Mouse (Mus musculus): ENCODE measurements around the gene Gp1bb. TPM values are rescaled to one million over a fixed set of nuclear protein-coding genes. Genes with fewer than 3 reads are reported as not detected.

Gp1bb gene
- polyA plus RNA-seq, 1 experiment from 2014 or later = 9.7 TPM

- peak overlapping the region; percentile 50 for H3K9ac ChIP-seq (ENCODE audit: low read depth, low read length)
- H3K4me1 ChIP-seq (ENCODE audit: control insufficient read depth, insufficient read depth, low read depth, low read length) = peaks cover 34% of the 10 kb centered on the region
- no peaks in the 10 kb centered on the region for H3K36me3 ChIP-seq (ENCODE audit: control insufficient read depth, insufficient read depth, low read length)
These were observed 35.9 kb downstream of the Gp1bb start for GRCm38 (mm10) chr16:18586076-18586905.

GRCm38 (mm10) chr16:18585676-18586075 is 36.5 kb downstream of the Gp1bb start:
- peak overlapping the region; percentile 39 for H3K4me3 ChIP-seq (ENCODE audit: low read length)
- H3K27me3 ChIP-seq (replicated peaks; ENCODE audit: control insufficient read depth, insufficient read depth, low read length) = peaks cover 82% of the 10 kb centered on the region
- peaks cover 34% of the 10 kb centered on the region for H3K4me1 ChIP-seq (ENCODE audit: control insufficient read depth, insufficient read depth, low read depth, low read length)
- no peaks in the 10 kb centered on the region for H3K9me3 ChIP-seq (ENCODE audit: control insufficient read depth, low read length)
- no peak overlapping the region for H3K9ac ChIP-seq (ENCODE audit: low read depth, low read length)
- H3K4me2 ChIP-seq (ENCODE audit: low read length) = peak overlapping the region; percentile 14
- H3K27ac ChIP-seq (ENCODE audit: low read depth, low read length) = no peak overlapping the region
- H3K36me3 ChIP-seq (ENCODE audit: control insufficient read depth, insufficient read depth, low read length) = no peaks in the 10 kb centered on the region
- ATAC-seq = no peak
- 5% methylated on average over 10 of the region's 10 CpGs for WGBS

More at GRCm38 (mm10) chr16:18586076-18586905, 35.9 kb downstream of the Gp1bb start:
- Histone ChIP-seq H3K4me3 (ENCODE audit: low read length) (peak overlapping the region; percentile 39), H3K9me3 (ENCODE audit: control insufficient read depth, low read length) (no peaks in the 10 kb centered on the region), H3K27me3 (replicated peaks; ENCODE audit: control insufficient read depth, insufficient read depth, low read length) (peaks cover 82% of the 10 kb centered on the region), H3K4me2 (ENCODE audit: low read length) (peak overlapping the region; percentile 69), H3K27ac (ENCODE audit: low read depth, low read length) (no peak overlapping the region; the same call in 1 of the 2 replicates)
- ATAC-seq = no peak
- WGBS = 1% methylated on average over 78 of the region's 83 CpGs

DNA sequence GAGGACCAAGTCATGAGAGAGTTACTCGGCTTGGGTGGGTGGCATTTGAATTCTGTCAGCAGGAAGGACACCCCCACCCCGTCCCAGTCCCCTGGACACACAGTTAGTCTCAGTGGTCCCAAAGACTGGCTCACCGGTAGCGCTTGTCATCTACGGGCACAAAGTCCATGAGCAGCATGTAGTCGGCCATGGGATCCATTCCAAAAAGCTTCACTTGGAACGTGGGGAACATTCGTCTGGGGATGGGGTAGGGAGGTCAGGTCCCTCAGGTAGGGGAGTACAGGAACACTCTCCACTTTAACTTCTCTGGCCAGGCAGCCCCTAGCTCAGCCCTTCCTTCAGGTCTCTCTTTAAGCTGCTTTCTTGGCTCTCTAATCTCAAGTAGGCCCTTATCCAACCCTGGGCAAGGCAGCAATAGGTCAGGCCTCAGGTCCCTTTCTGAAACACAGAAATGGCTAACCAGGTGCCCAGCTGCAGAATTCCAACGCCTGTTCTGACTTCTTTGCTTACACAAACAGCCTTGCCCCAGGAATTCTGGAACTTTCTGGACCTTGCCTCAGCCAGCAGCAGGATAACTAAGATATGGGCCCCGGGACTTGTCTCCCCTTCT is 37.2 kb downstream of the Gp1bb start:
- WGBS = 20% methylated on average over 10 of the region's 10 CpGs
- Histone ChIP-seq H3K4me2 (ENCODE audit: low read length) (peak overlapping the region; percentile 14), H3K9ac (ENCODE audit: low read depth, low read length) (no peak overlapping the region), H3K27me3 (replicated peaks; ENCODE audit: control insufficient read depth, insufficient read depth, low read length) (peaks cover 83% of the 10 kb centered on the region), H3K36me3 (ENCODE audit: control insufficient read depth, insufficient read depth, low read length) (no peaks in the 10 kb centered on the region), H3K4me1 (ENCODE audit: control insufficient read depth, insufficient read depth, low read depth, low read length) (peaks cover 30% of the 10 kb centered on the region), H3K27ac (ENCODE audit: low read depth, low read length) (no peak overlapping the region), H3K4me3 (ENCODE audit: low read length) (no peak overlapping the region; the same call in 1 of the 2 replicates), H3K9me3 (ENCODE audit: control insufficient read depth, low read length) (no peaks in the 10 kb centered on the region)
- no peak for ATAC-seq

GRCm38 (mm10) chr16:18583673-18584357 is 38.4 kb downstream of the Gp1bb start:
- Histone ChIP-seq H3K9me3 (ENCODE audit: control insufficient read depth, low read length) (no peaks in the 10 kb centered on the region; the same call in 1 of the 2 replicates), H3K9ac (ENCODE audit: low read depth, low read length) (no peak overlapping the region), H3K36me3 (ENCODE audit: control insufficient read depth, insufficient read depth, low read length) (no peaks in the 10 kb centered on the region), H3K4me2 (ENCODE audit: low read length) (no peak overlapping the region), H3K4me1 (ENCODE audit: control insufficient read depth, insufficient read depth, low read depth, low read length) (peaks cover 30% of the 10 kb centered on the region), H3K27me3 (replicated peaks; ENCODE audit: control insufficient read depth, insufficient read depth, low read length) (peaks cover 79% of the 10 kb centered on the region), H3K27ac (ENCODE audit: low read depth, low read length) (no peak overlapping the region), H3K4me3 (ENCODE audit: low read length) (no peak overlapping the region)
- no peak for ATAC-seq
- 13% methylated on average over 10 of the region's 10 CpGs for WGBS

GRCm38 (mm10) chr16:18583169-18583568 is 39.0 kb downstream of the Gp1bb start:
- Histone ChIP-seq H3K9me3 (ENCODE audit: control insufficient read depth, low read length) (no peaks in the 10 kb centered on the region; the same call in 1 of the 2 replicates), H3K4me3 (ENCODE audit: low read length) (no peak overlapping the region), H3K27me3 (replicated peaks; ENCODE audit: control insufficient read depth, insufficient read depth, low read length) (peaks cover 81% of the 10 kb centered on the region), H3K4me2 (ENCODE audit: low read length) (no peak overlapping the region), H3K27ac (ENCODE audit: low read depth, low read length) (no peak overlapping the region), H3K36me3 (ENCODE audit: control insufficient read depth, insufficient read depth, low read length) (no peaks in the 10 kb centered on the region), H3K9ac (ENCODE audit: low read depth, low read length) (no peak overlapping the region), H3K4me1 (ENCODE audit: control insufficient read depth, insufficient read depth, low read depth, low read length) (peaks cover 30% of the 10 kb centered on the region)
- 12% methylated on average over 10 of the region's 10 CpGs for WGBS
- no peak for ATAC-seq

DNA sequence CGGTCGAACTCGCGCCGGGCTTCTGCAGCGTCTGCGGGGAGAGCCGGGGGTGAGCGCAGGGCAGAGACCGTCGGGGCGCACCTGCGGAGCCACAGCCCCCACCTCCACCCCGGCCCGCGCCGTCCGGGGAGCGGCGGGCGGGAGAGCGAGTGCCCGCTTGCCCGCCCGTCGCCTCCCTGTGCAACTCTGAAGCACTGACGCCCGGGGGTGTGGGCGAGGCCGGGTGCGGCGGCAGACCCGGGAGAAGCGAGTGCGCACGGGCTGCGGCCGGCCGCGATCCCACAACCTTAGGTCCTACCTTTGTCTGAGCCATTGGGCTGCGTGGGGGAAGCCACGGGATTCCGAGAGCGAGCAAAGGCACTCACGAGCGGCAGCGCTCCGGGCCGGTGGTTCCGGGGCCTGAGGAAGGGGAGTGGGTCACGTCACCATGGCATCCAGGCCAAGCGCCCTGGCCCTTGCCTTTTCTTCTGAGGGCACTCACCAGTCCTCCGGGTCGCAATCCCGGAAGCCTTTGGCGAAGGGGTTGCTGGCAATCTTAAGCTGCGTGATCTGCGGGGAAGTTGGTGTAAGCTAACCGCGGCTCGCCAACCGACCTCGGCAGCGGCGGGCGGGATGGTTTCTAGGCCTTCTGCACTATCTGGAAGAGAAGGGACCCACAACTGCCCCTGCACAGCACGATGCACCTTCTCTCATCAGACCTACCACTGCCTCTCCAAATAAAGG is 39.6 kb downstream of the Gp1bb start:
- Histone ChIP-seq H3K36me3 (ENCODE audit: control insufficient read depth, insufficient read depth, low read length) (no peaks in the 10 kb centered on the region), H3K4me1 (ENCODE audit: control insufficient read depth, insufficient read depth, low read depth, low read length) (peaks cover 25% of the 10 kb centered on the region), H3K27ac (ENCODE audit: low read depth, low read length) (no peak overlapping the region), H3K4me2 (ENCODE audit: low read length) (peak overlapping the region; percentile 66), H3K9ac (ENCODE audit: low read depth, low read length) (peak overlapping the region; percentile 47), H3K9me3 (ENCODE audit: control insufficient read depth, low read length) (no peaks in the 10 kb centered on the region; the same call in 1 of the 2 replicates), H3K27me3 (replicated peaks; ENCODE audit: control insufficient read depth, insufficient read depth, low read length) (peaks cover 77% of the 10 kb centered on the region), H3K4me3 (ENCODE audit: low read length) (peak overlapping the region; percentile 42)
- peak; percentile 12; the same call in 1 of the 2 replicates for ATAC-seq
- WGBS = 2% methylated on average over 57 of the region's 67 CpGs

GRCm38 (mm10) chr16:18581623-18582205 is 40.5 kb downstream of the Gp1bb start:
- H3K27me3 ChIP-seq (replicated peaks; ENCODE audit: control insufficient read depth, insufficient read depth, low read length) = peaks cover 76% of the 10 kb centered on the region
- no peaks in the 10 kb centered on the region; the same call in 1 of the 2 replicates for H3K9me3 ChIP-seq (ENCODE audit: control insufficient read depth, low read length)
- peak; percentile 42; the same call in 1 of the 2 replicates for ATAC-seq
- peak overlapping the region; percentile 47 for H3K9ac ChIP-seq (ENCODE audit: low read depth, low read length)
- peak overlapping the region; percentile 42 for H3K4me3 ChIP-seq (ENCODE audit: low read length)
- H3K4me2 ChIP-seq (ENCODE audit: low read length) = peak overlapping the region; percentile 66
- under 1% methylated on average over 51 of the region's 66 CpGs for WGBS
- H3K4me1 ChIP-seq (ENCODE audit: control insufficient read depth, insufficient read depth, low read depth, low read length) = peaks cover 22% of the 10 kb centered on the region
- H3K27ac ChIP-seq (ENCODE audit: low read depth, low read length) = no peak overlapping the region
- H3K36me3 ChIP-seq (ENCODE audit: control insufficient read depth, insufficient read depth, low read length) = no peaks in the 10 kb centered on the region

- no peaks in the 10 kb centered on the region for H3K36me3 ChIP-seq (ENCODE audit: control insufficient read depth, insufficient read depth, low read length)
- WGBS = 4% methylated on average over 21 of the region's 21 CpGs
- H3K4me2 ChIP-seq (ENCODE audit: low read length) = peak overlapping the region; percentile 66
- peak overlapping the region; percentile 42 for H3K4me3 ChIP-seq (ENCODE audit: low read length)
- H3K9ac ChIP-seq (ENCODE audit: low read depth, low read length) = peak overlapping the region; percentile 27; the same call in 1 of the 2 replicates
- peaks cover 72% of the 10 kb centered on the region for H3K27me3 ChIP-seq (replicated peaks; ENCODE audit: control insufficient read depth, insufficient read depth, low read length)
- peaks cover 17% of the 10 kb centered on the region for H3K4me1 ChIP-seq (ENCODE audit: control insufficient read depth, insufficient read depth, low read depth, low read length)
- ATAC-seq = 0 out of 2 replicates have a peak, but pooled peaks have one; percentile 7
- no peaks in the 10 kb centered on the region; the same call in 1 of the 2 replicates for H3K9me3 ChIP-seq (ENCODE audit: control insufficient read depth, low read length)
- no peak overlapping the region for H3K27ac ChIP-seq (ENCODE audit: low read depth, low read length)
These were observed 41.1 kb downstream of the Gp1bb start for GRCm38 (mm10) chr16:18581050-18581622.

All from hindbrain, embryonic 16.5 days (tissue).